Mouse (Mus musculus) spleen, adult 2 months (tissue): Measurements from ENCODE around the gene Mdga2.

Experiments used
- CTCF ChIP-seq: fragments of 200-500 bp; IDR thresholded peaks from 2 replicates; pipeline ENCODE4 v1.5.1; 2011; ENCODE audit warnings: mild to moderate bottlenecking, inconsistent platforms; ENCODE audit not compliant: insufficient read depth, insufficient read length, insufficient replicate concordance; ENCODE audit errors: extremely low read depth
- POLR2A ChIP-seq: fragments of 200-500 bp; IDR thresholded peaks from 2 replicates; pipeline ENCODE4 v1.6.1; 2011; ENCODE audit warnings: low read depth, low read length, inconsistent platforms

GRCm38 (mm10) chr12:66915741-66916140, 306.6 kb downstream of the Mdga2 start:
- TF ChIP-seq POLR2A (no peak), CTCF (no peak)
